Mouse (Mus musculus) adrenal gland, postnatal 14 days (tissue): ENCODE measurements at regions not wholly inside any gene's neighbourhood (a gene's known extent, or its start where the extent isn't known, plus 50 kb on each side); places are given as distances from the start of the nearest gene placed in this dataset.
A peak's percentile ranks its signal among the peaks of the same experiment; 100 is the strongest.

ENCODE experiments used
- DNase-seq: peaks from one replicate; pipeline ENCODE4 v3.0.0; 2021; ENCODE audit warnings: mixed read lengths

DNA sequence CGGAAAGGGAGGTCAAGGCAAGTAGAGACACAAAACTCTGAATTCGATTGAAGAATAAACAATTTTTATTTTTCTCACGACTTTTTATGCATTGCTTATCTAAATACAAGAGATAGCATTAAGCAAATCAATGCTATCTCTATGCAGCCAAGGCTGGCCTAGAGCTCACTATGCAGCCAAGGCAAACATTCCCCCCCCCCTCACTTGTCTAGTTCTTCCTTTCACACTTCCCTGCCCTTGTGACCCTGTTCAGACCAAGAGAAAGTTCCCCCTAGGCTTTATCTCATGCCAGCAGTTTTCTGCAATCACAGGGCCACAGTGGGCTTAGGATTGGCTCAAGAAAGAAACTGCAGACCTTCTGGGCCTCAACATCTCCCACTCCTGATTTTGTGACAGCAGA lies 417.9 kb upstream of the Rag2 start:
- DNase-seq = no peak

- DNase-seq = no peak
Measured at GRCm38 (mm10) chr2:101209136-101209535, 415.4 kb upstream of the Rag2 start.

GRCm38 (mm10) chr2:101220759-101221158 lies 403.8 kb upstream of the Rag2 start:
- DNase-seq = no peak

DNA sequence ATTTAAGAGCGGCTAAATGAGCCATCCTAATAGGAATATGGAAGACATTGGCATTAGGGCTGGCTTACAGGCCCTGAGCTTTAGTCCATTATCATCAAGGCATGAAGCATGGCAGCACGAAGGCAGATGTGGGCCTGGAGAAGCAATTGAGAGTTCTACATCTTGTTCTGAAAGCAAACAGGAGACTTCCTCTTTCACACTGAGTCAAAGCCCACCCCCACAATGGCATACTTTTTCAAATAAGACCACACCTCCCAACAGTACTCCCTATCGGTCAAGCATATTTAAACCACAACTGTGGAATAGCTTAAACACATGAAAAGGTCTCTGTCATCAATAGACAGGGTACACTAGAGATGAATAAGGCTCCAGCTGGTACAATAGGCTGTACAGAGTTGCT lies 381.5 kb upstream of the Rag2 start:
- no peak for DNase-seq

- no peak for DNase-seq
Measured at GRCm38 (mm10) chr2:101247133-101247532, 377.4 kb upstream of the Rag2 start.

DNA sequence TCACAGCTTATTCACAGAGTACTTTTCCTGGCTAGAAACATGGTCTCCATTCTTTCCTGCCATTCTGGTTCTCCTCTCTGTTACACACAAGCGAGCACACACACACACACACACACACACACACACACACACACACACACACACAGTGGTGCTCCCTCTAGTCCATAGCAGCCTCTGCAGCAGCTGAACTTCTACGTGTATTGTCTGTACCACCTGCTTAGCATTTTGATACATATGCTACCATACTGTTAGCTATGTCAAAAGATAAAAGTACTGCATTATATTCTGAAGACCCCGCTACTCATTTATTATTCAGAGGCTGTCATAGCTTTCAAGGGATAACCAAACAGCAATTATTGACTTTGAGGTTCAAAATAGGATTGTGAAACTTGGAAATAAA lies 372.3 kb upstream of the Rag2 start:
- DNase-seq = no peak

GRCm38 (mm10) chr2:101256464-101256863 lies 368.1 kb upstream of the Rag2 start:
- DNase-seq = no peak

DNA sequence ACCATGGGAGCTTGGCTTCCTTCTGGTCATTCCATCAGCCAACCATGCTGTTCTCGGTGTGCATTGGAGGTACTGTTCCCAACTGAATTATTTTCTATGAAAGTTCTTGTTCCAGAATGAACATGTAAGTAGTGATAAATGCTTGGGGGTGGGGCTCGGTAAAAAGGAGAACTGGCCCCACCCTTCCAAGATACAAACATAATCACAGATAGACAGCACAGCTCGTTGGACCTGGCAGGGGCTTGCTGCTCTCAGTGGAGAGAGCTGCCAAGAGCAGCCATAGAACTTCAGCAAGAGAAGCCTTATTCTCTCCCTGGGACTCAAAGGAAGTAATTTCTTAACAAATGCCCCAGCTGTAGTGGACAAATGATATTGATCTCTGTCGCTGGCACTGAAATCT lies 360.6 kb upstream of the Rag2 start:
- DNase-seq = no peak

DNA sequence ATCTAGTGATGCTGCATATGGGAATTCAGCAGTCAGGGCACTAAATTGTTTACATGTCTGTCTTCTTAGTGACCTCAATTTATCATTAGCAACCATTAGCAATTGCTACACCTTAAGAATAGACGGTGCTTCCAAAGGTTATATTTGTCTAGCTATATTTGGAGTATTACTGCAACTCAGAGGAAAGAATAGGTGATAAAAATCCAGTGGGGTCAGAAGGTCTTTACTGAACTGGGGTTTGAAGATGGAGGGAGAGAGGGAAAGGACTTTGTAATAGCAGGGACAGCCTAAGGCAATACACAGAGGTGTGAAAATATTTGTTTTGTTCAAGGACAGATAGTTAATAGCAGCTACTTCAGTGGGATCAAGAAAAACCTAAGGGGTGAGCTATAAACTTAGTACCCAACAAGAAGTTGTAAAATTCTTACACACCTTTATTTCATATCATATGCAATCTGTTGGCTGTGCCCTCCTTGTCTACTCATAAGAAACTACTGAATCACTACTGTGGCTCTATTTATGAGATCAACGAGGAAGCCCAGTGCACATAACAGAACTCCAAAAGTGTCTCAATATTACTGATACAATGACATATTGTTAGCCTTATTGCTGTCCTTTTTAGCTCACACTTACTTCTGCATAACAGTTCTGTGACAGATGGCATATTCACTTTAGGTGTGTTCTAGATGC lies 357.7 kb upstream of the Rag2 start:
- no peak for DNase-seq

GRCm38 (mm10) chr2:101274045-101274664 lies 350.4 kb upstream of the Rag2 start:
- DNase-seq = no peak

- DNase-seq = no peak
Measured at GRCm38 (mm10) chr2:101284886-101285285, 339.6 kb upstream of the Rag2 start.

- no peak for DNase-seq
Measured at GRCm38 (mm10) chr2:101288119-101288518, 336.4 kb upstream of the Rag2 start.

DNA sequence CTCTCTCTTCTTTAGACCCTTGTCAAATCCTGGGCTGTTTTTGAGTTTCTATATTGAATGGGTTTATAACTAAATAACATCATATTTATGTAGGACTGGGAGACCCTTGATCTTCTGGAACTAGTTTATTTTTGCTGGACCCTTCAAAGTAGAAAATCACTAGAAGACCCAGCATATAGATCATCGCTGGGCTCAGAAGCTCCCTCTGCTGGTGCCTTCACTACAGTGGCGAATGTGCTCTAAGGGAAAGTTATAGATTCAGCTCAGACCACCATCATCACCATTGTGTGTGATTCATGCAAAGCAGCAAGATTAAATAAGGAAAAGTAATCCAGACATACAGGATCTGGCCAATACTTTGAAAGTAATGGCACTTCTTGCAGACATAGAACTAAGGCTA lies 335.4 kb upstream of the Rag2 start:
- no peak for DNase-seq

DNA sequence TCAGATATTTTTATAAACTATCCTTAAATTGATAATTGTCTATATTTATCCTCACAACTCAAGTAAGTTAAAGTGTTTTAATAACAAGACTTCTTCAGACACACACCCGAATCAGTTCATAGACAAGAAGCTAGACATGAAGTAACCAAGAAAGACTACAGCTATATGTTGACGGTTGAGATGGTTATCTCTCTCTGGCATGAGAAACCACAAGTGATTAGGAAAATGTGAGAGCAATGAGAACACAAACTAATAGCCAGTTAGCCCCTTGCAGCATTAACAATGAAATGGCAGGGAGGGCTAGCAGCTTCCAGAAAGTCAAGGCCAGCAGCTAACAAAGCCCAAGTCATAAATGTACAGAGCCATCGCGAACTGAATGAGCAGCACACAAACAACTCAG lies 333.8 kb upstream of the Rag2 start:
- DNase-seq = no peak

GRCm38 (mm10) chr2:101295678-101296368 lies 328.7 kb upstream of the Rag2 start:
- peak; percentile 3 for DNase-seq

DNA sequence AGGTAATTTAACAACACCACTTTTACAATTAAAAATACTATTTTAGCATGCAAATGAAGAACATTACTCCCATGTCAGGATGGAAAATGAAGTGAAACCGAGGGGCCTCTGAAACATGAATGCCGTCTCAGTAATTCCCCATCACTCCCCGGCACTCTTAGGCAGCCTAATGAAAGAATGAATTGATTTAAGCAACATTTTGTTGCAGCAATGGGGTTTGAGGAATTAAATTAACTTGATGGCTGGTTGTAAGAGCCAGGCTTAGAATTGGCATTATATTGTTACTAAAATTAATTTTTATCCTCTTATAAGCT lies 328.2 kb upstream of the Rag2 start:
- DNase-seq = no peak

DNA sequence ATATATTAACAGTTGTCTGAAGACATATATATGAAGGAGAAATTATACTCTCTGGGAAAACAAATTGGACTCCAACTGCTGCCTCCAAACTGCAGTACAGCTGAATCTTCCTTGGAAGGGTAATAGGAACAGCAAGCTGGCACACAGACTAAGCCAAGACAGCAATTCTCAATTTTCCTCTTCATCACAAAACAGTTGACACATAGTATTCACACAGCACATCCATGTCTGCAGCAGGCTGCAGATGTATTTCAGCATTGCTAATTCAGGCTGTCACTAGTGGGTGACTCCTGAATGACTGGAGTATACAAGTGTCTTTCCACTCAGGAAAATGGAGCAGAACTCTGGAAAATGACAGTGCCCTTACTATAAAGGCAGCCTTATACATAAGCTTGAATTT lies 327.7 kb upstream of the Rag2 start:
- no peak for DNase-seq

DNA sequence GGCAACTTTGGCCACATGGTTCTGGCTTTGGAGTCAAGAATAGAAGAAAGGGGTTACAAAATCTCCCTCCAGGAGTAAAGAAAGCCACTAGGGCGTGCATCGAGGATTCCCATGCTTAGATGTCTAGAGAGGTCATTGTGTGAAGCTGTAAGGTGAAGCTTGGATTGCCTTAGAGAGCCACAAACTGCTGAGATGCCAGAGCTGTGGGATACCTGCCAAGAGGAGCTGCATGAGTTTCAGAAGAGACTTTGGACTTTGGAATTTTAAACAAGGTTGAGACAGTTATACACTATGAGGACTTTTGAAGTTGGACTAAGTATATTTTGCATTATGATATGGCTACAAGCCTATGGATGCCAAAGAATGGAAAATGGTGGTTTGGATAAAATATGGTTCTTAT lies 325.4 kb upstream of the Rag2 start:
- no peak for DNase-seq

DNA sequence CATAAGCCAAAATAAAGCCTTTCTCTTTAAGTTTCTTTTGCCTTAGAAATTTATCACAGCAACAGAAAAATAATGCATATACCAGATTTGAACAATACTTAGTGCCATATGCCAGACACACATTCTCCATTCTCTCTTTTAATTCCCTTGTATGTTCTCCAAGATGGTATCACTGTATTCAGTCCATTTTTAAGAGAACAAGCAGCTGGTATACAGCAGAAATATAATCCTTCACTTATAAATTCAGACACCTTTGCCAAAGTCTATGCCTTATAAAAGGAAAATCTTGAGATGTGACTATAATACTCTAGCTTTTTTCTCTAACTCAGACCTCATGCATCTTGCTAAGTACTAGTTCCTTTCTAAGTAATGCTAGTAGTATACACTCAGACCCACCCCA lies 324.4 kb upstream of the Rag2 start:
- DNase-seq = no peak

DNA sequence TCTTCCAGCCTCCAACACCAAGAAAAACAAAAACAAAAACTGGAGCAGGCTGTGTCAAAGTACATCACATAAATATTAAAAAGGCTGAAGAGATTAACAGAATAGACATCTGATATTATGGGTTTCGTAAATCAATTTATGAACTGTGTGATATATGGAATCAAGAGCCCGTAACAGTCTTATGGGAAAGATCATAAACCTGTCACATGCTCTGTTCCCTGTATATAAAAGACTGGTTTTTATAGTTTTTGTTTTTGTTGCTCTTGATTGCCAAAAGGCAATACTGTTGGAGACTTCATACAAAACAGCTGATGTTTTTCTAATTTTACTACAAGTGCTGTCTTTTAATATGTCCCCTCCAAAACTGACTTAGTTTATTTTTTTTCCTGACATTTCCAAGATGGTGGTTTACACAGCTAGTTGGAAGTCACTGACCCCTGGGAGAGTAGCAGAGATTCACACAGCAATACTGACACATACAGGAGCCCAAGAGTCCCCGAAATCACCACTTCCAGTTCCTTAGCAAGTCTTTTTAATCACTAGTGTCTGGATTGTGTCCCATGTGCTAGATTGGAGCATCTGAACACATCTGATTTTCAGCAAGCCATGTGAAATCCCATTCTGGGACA lies 303.1 kb upstream of the Rag2 start:
- no peak for DNase-seq

DNA sequence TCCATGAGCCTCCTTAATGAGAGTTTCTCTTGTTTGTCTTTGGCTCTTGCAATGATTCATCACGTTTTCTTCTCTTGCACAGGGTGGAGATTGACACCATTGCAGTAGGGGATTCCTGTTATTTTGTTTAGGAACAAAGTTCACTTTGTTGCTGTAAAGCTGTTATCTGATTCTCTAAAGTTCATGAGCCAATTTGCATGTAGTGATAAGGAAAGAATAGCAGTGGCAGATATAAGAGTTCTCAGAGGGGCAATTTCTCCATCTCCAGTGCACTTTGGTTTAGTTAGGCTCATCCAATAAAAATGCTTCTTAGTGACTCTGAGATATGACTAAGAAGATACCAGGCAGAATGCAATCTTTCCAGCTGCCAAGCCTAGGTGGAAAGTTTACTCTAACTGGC lies 267.8 kb upstream of the Rag2 start:
- DNase-seq = no peak

DNA sequence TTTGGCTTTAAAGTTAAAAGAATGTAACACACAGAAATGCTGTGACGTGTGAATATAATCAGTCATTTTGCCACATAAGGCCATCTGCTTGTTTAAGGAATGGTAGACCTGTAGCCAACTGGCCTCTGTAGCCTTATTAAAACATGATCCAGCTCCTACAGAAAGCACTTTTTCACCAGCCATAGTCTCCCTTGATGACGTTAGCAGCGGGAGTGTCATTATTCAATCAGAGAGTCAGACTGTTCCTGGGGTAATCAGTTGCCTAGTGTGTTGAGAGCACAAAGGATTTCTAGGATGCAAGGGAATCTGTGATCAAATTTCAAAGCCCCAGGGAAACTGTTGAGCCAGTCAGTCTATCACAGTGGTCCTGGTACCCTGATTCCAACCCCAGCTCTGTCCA lies 260.3 kb upstream of the Rag2 start:
- DNase-seq = no peak

GRCm38 (mm10) chr2:101368278-101368677 lies 256.2 kb upstream of the Rag2 start:
- peak; percentile 21 for DNase-seq
